In genomic region chr7:16364901-16365500, GRCm38 (mm10) we compare ENCODE assay signal across 9 mouse cellular contexts. TPM values are rescaled to one million over a fixed set of nuclear protein-coding genes. Genes with fewer than 3 reads are reported as not detected.
A peak's percentile ranks its signal among the peaks of the same experiment; 100 is the strongest.
DNase-seq lines count a peak whose midpoint lies in the region; ATAC-seq and TF ChIP-seq lines count a peak whose summit lies in the region.
"Had no signal": no experiment of that assay in that cellular context is flagged by ENCODE, and none has a peak within 500 bp of the region (broad histone marks: within the 10 kb centered on the region; RNA-seq: fewer than 3 reads in every experiment).

No protein-coding gene starts in this region.

- no peak for TF ChIP-seq CTCF in lung, adult 2 months (IDR thresholded peaks at IDR 0.05; ENCODE audit: insufficient read depth, low read length)

- peak overlapping the region; percentile 62 for H3K27ac ChIP-seq in intestine, embryonic 14.5 days (ENCODE audit: low read depth)

- no peaks in the 10 kb centered on the region for H3K9me3 ChIP-seq in intestine, embryonic 14.5 days (ENCODE audit: control insufficient read depth, low read length)
- H3K9me3 ChIP-seq: megakaryocyte, embryonic 14.5 days had no signal

- H3K27me3 ChIP-seq in intestine, embryonic 14.5 days (replicated peaks; ENCODE audit: control insufficient read depth, insufficient read depth, low read length) = no peaks in the 10 kb centered on the region
- H3K27me3 ChIP-seq: megakaryocyte, embryonic 14.5 days had no signal

- ATAC-seq in intestine, embryonic 14.5 days (replicated peaks; ENCODE audit: low FRiP score, low TSS enrichment, low read depth) = no peak; the same call in 1 of the 2 replicates

- H3K4me2 ChIP-seq in intestine, embryonic 14.5 days (ENCODE audit: low read length) = no peak overlapping the region

- no peak overlapping the region for H3K9ac ChIP-seq in intestine, embryonic 14.5 days (ENCODE audit: low read length)

- H3K4me1 ChIP-seq in lung, adult 2 months (ENCODE audit: control insufficient read depth, insufficient read depth, low read length) = peaks cover 26% of the 10 kb centered on the region
- H3K4me1 ChIP-seq in intestine, embryonic 14.5 days (replicated peaks; ENCODE audit: control insufficient read depth, insufficient read depth, low read length) = peaks cover 5% of the 10 kb centered on the region; the same call in 1 of the 2 replicates

- WGBS in lung, adult 2 months = 67% methylated on average over 4 of the region's 4 CpGs
- 55% methylated on average over 4 of the region's 4 CpGs for WGBS in intestine, embryonic 14.5 days

- H3K4me3 ChIP-seq in lung, adult 2 months (replicated peaks; ENCODE audit: extremely low read depth, low read depth, low read length) = no peak overlapping the region
- H3K4me3 ChIP-seq in intestine, embryonic 14.5 days (ENCODE audit: low read depth, low read length) = no peak overlapping the region
- H3K4me3 ChIP-seq: megakaryocyte, embryonic 14.5 days had no signal

- no peak for TF ChIP-seq POLR2A in lung, adult 2 months (IDR thresholded peaks at IDR 0.05; ENCODE audit: borderline replicate concordance, extremely low read depth, low read depth, low read length)

- DNase-seq in lung, adult 18-20 months = peak; percentile 65 to 80
- DNase-seq in lung, adult 2 months = no peak
- peak; percentile 81 for DNase-seq in embryo, embryonic 11 days
- DNase-seq in intestine, embryonic 14.5 days (ENCODE audit: low spot score) = no peak
- DNase-seq in natural killer cell, adult 2 months (ENCODE audit: low spot score in 2 of 2) = peak; percentile 18 to 42
- DNase-seq in cerebellum, postnatal 25 days = no peak
- DNase-seq in urinary bladder, postnatal 14 days (ENCODE audit: low spot score) = no peak
- no peak for DNase-seq in urinary bladder, postnatal 4 days (ENCODE audit: low spot score in 2 of 2)

- H3K36me3 ChIP-seq in intestine, embryonic 14.5 days (ENCODE audit: control insufficient read depth, insufficient read depth, low read length) = peaks cover 93% of the 10 kb centered on the region

RNA-seq across cellular contexts. Expression of gene Sae1, which starts 22.6 kb away (rescaled TPM):
- polyA plus RNA-seq in lung, adult 2 months (2012; rRNA removed) = 20.7 and 31.0 TPM in 2 replicates
- 294 and 315 TPM in 2 replicates for polyA plus RNA-seq in intestine, embryonic 14.5 days (2014; fragmentation: Nextera tagmentation; extraction: Ambion mirVana)

RNA-seq across cellular contexts. Expression of gene Zc3h4, which starts 35.7 kb away (rescaled TPM):
- polyA plus RNA-seq in lung, adult 2 months (2012; rRNA removed) = 44.9 and 45.9 TPM in 2 replicates
- polyA plus RNA-seq in intestine, embryonic 14.5 days (2014; fragmentation: Nextera tagmentation; extraction: Ambion mirVana) = 16.4 TPM in 2 replicates

RNA-seq across cellular contexts. Expression of gene Bbc3, which starts 56.8 kb away (rescaled TPM):
- 31.8 and 48.2 TPM in 2 replicates for polyA plus RNA-seq in lung, adult 2 months (2012; rRNA removed)
- 4.1 and 4.9 TPM in 2 replicates for polyA plus RNA-seq in intestine, embryonic 14.5 days (2014; fragmentation: Nextera tagmentation; extraction: Ambion mirVana)

Comparison
In these comparisons a context has a peak if more than half of its experiments do, and no peak if none do; other contexts are left out.
1. DNase-seq: peak in lung, adult 18-20 months (2 of 2), embryo, embryonic 11 days (single experiment) and natural killer cell, adult 2 months (2 of 2); none in lung, adult 2 months (single experiment), intestine, embryonic 14.5 days (single experiment), cerebellum, postnatal 25 days (0 of 2), urinary bladder, postnatal 14 days (single experiment) and urinary bladder, postnatal 4 days (0 of 2).